Mouse (Mus musculus) ES-CJ7 (cell line): ENCODE data around the gene Ang.
A peak's percentile ranks its signal among the peaks of the same experiment; 100 is the strongest.

Experiments used
- DNase-seq: peaks from one replicate; pipeline ENCODE4 v3.0.0; 2011; ENCODE audit warnings: low read depth, low spot score

Ang gene

DNA sequence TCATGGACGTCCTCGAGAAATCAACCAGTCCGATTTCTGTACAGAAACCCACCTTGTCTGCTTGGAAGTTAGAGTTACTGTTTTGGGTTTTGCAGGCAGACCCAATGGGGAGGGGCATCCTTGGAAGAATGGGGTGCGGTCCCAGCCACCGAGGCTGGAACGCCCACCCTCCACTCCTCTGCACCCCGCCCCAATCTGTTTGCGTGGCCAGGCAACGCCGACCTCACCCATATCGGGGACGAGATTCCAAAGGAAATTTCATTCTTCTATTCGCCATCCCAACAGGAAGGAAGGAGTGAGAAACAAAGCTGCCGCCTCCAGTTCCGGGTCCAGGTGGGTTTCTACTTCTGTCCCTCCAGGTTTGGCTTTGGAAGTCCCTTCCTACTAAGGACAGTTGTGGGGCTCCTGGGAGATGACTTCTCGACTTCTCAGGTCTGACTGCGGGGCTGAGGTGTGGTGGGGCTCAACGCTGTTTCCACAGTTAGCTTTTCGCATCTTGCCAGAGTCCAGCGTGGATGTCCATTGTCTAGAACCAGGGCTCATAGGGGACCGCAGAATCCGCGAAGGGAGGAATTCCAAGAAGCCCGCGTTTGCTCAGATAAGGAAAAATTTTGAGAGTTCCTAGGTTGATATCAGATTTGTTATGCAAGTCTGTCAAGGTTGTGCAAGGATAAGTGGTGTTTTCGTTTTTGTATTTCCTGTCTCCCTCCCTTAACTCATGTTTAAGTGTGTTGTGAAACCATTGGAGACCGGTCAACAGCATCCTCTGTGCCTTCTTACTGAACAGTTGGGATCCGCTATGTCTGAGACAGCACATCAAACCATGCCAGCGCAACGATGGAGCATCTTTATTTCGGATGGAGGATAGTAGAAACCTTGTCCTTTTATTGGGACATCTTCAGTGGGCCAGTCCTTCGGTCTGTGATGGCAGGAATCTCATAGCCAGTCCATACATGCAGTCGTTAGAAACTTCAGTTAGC, at the start of gene Ang, which contains the start of gene Rnase4:
Gene Ang, plus strand, starts transcription at position 230 of the 980 bp plus-strand sequence.
Gene Rnase4, plus strand, starts transcription at position 157 of the 980 bp plus-strand sequence.
- DNase-seq = peak; percentile 81

DNA sequence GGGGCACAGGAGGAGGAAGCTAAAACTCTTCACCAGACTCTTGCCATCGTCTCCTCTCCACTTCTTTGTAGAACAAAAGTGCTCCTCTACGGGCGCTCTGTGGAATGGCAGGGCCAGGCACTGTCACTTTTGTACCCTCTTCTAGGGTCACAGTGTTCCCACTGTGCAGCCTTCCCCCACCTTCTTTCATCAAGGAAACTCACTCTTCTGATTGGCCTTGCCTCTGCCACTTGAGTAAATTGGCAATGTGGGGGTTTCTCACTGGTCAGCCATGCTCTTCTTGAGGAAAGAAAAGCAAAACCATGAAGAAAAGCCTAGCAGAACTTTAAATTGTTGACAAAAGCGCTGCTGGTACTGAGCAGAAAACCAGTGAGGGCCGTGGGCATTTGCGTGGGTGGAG, 49.2 kb upstream of the Ang start, which contains the start of gene Rnase9:
Gene Rnase9, minus strand, starts transcription at position 101 of the 400 bp plus-strand sequence.
- peak; percentile 37 for DNase-seq

DNA sequence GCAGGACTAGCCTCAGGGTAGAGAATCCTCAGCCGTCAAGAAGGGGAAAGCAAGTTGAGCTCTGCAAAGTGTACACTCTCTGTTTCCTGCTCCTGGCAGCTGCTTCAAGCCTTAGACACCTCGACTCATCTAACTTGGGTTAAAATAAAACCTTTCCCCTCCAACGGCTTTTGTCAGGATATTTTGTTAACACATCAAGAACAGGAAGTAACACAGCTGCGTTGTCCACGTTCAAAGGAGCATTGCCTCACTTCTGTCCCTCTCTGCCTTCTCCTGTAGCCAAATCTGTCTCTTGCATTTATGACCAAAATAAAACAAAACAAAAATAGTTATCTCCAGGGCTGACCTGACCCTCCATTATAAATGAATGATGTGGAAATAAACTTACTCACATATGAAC, 43.1 kb upstream of the Ang start:
- DNase-seq = no peak

DNA sequence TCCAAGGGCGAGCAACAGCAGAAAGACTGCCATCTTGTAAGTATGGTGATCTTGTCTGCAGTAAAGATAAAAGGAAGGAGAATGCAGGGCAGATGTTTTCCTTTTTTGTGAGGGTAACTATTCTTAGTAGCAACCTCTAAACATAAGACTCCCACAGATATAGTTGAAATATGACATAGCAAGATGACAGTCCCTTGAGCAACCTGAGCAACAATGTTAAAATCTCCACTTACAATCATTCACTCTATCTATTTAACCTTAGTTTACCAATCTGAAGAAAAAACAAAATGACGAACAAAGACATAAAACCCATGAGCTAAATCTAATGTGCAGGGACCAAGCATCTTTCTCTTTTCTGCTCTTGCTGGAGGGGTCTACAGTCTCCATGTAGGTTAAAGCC, 40.9 kb upstream of the Ang start, which contains the start of gene Rnase11:
Gene Rnase11, minus strand, starts transcription at position 101 of the 400 bp plus-strand sequence.
- DNase-seq = no peak

DNA sequence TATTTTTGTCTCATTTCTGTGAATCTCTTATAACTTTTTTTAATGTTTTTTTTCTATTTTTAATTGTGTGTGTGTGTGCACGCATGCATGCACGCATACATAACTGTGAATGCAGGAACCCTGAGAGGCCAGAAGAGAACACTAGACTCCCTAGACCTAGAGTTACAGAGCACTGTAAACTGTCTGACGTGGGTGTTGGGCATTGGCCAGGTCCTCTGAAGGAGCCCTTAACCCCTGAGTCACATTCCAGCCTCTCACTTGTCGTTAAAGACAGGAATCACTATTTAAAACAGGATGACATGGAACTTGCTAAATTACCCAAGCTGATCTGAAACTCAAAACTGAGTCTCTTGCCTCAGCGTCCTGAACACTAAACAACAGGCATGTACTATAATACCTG, 39.0 kb upstream of the Ang start:
- no peak for DNase-seq

DNA sequence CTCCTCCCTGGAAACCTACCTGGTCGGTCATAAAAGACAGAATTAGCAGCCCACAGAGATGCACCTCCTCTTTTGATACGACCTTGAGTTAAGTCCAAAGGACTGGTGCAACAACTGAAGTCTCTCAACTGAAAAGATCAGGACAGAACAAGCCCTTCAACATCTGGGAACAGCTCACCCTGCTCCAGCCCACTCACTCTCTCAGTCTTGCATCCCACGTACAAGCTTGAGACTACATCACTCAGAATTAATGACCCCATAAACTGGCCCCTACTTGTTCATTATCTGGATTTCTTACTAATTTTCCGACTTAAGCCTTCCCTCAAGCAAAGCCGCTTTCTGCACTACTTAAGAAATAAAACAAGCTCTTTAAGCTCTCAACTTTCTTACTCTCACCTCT, 37.8 kb upstream of the Ang start:
- DNase-seq = no peak

DNA sequence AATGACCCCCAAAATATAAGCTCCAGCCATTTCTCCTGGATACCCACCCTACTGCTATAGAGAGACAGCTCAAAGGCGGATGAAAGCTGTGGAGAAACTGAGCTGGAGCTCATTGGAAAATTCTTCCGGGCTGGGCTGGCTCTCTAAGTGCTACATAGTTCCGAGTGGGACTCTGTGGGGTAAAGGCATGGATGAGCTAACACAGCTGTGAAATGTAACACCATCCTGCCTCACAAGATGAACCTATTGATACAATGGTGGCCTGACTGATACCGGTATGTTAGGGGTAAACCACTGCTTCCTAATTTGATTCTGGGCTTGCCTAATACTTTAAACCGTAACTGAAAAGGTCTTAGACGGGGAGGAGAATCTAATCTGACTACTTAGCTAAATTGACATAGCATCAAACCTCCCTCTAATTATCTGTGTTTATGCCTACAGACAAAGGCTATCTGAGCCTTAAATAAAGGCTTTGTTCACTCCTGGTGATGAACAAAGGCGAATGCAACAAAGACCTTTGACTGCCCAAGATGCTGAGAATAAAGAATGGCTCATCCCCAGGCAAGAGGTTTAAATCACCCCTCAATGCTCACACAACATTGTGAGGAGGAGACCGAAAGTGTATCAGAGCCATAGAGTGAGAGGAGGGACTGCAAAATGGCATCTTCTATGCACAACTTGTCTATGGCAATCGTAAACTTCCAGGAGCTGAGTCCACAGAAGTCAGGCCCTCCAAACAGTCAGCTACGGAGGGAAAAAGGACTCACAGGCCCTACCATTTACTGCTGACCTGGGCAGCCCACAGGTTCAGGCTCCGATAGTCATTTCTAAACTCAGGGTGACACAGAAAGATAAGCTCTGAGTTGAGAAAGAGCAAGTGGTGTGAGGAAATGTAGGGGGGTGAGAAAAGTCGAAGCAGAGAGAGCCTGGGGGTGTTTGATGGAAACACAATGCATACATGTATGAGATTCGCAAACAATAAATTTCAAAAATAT, 36.4 kb upstream of the Ang start:
- no peak for DNase-seq

DNA sequence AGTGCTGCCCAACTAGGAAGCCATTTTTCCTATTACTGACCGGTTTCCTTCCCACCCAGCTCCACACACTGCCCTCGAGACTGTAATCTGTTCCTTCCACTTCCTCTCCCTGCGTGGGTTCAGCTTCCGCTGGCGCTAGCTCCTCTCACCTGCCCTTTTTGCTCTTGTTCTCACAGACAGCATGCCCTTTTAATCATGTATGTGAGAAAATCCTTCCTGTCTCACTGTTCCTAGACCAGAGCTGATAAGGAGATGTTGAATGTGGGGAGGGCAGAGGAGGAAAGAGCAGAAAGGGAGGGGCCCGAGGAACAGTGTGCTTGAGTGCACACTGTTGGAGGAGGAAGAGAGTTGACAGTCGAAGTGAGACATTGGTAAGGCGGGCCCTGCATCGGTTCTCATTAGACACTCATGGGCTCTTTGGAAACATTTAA, 33.5 kb upstream of the Ang start, which contains the start of gene Rnase12:
Gene Rnase12, minus strand, starts transcription at position 261 of the 431 bp plus-strand sequence.
- no peak for DNase-seq

DNA sequence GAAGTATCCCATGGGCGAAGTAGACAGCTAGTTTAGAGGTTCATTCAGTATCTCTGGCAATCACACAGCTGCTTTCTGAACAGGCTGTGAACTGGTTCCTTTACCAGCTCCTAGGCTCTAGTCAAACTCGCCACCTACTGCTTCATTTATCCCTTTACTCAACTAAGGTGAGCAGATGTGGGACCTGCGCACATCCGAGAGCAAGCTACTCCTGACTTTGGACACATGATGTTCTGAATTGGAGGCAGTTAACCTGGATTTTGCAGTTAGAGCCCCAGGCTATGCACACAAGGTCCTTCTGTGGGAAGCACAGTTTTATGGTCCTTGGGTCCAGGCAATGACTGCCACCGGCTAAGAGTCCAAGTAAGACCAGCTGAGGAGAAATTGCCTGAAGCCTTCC, 30.2 kb upstream of the Ang start:
- DNase-seq = no peak

DNA sequence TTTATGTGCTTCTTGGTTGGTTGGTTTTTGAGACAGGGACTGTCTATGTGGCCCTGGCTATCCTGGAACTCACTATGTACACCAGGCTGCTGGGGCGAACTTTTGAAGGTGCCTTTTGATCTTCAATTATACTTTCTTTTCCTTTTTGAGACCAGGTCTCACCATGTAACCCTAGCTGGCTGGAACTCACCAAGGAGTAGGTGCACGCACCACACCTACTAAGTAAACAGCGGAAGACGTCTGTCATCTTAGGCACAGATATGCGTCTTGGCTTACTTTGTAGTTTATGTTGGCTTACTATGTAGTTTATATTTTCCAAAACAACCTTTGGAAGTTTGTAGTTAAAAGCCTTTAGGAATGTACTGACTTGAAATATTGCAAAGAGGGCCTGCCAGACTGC, 22.0 kb upstream of the Ang start:
- DNase-seq = no peak

DNA sequence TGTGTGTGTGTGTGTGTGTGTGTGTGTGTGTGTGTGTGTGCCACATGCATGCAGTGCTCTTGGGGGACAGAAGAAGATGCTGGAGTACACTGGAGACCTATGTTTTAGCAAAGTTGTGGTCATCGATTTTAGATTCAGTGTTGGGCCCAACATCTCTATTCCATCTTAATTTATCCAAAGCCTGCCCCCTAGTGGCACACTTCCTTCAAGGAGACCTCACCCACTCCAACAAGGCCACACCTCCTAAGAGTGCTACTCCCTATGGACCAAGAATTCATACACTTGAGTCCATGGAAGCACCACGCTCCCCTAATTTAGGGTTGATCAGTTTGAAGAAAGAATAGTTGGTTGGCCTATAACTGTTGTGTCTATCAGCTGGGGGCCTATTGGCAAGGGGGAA, 21.3 kb upstream of the Ang start:
- DNase-seq = peak; percentile 91

DNA sequence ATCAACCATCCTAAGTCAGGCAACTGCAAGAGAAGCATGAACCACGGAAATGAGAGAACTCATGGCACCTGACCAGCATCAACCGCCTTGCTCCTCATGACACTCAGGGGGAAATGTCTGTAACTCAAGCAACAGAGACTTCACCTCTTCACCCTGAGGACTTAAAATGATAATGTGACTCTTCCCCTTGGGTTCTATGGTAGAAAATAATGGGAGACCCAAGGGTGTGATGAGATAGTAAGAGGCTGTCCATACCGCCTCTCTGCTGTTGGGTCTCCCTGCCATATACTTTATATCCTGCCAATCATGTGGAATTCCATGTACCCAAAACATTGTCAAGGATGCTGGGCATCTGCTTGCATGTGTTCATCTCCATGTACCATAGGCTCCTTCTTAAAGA, 16.6 kb upstream of the Ang start, which contains the start of gene Olfr750:
Gene Olfr750, minus strand, starts transcription at position 101 of the 400 bp plus-strand sequence.
- no peak for DNase-seq

DNA sequence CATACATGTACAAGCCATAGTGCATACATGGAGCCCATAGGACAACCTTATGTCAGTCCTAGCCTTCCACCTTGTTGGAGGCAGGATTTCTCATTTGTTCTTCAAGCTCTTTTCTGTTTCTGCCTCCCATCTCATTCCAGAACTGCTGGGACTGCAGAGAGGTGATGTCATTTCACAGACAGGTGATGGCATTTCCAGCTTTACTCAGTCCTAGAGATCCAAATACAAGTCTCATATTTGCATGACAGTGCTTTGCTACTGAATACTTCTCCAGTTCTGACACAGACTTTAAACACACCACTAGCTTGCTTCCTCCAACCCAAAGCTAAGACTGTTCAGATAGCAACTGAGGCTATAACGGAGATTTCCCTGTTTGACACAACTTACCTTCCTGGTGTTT, 11.8 kb upstream of the Ang start:
- no peak for DNase-seq

DNA sequence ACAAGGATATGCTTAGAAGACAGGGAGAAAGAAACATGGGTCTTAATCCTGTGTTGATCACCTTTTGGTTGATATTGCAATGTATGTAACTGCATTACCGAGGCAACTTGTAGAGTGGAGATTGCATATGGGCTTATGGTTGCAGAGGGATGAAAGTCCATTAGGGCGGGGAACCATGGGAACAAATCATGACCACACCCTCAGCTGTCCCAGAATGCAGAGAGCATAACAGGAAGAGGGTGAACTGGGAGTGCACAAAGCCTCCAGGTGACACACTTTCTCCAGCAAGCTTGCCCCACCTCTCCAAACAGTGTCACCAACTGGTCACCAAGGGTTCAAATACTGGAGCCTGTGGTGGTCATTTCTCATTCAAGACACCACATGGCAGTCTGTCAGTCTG, 9.9 kb upstream of the Ang start:
- DNase-seq = no peak

DNA sequence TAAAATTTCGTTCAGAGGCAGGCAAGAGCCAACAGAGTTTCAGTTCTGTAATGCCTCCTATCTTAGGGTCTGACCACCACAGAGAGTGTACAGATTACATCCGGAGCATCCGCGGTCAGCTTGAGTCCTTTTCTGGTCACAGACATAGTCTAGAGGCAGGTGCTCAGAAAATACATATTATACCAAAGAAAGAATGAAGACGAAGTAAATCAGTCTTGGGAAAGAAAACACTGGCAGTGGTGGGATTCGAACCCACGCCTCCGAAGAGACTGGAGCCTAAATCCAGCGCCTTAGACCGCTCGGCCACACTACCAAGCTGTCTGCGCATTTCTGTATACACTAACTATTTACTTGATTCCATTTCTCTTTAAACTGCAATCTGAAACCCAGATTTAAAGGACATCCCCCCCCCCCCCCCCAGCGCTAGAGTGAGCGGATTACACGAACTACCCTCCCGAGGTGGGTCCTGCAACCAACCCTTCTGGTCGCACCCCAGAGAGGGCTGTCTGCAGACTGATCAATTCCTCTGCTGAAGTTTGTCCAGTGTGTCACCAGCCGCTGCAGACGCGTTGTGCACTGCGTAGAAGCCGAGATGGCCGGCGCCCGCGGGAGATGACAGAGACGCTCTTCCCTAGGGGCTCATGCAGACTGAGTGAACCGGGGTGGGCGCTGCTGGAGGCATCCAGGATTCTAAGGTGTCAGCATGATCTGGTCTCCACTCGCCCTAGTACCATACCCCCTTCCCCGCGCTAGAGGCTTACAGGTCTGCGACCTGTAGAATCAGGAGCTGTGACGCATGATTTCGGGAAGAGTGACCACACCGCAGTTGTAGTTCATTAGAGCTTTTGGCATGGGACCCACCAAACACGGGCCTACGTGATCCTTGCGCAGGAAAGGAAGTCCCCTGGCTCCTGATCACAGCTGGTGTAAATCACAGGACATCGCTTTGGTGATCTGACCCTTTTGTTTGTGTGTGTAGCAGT, 8.1 kb upstream of the Ang start:
- peak; percentile 87 for DNase-seq

DNA sequence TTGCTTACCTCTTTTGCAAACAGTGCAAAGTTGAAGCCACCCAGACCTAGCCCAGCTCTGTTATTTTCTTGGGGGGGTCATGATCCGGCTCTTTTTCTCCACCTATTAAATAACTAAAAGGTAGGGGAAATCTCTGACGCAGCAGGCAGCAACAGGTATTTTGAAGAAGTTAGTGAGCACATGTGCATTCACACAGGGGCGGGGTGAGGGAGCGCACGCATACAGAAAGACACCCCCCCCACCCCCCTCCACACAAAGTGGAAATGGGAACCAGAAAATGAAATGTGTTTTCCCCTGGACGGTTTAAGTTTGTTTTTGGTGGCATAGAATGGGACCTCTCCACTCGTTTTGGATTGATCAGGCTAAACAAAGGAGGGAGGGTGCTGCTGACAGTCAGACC, 7.1 kb upstream of the Ang start:
- no peak for DNase-seq

DNA sequence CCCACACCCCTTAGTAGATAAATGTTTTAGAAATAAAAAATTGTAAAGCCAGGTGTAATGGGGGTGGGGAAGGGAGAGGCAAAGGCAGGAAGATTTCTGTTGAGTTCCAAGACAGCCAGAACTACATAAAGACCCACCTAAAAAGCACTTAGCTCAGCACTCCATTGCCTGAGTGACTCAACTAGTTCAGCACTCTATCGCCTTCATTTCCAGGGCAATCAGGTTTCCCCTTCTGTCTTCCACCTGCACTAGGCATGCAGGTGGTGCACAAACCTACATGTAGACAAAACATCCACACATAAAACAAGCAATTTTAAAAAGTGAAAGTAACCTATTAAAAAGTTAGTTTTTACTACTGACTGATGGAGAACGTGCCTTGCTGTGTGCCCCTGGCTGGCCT, 5.9 kb upstream of the Ang start:
- no peak for DNase-seq

DNA sequence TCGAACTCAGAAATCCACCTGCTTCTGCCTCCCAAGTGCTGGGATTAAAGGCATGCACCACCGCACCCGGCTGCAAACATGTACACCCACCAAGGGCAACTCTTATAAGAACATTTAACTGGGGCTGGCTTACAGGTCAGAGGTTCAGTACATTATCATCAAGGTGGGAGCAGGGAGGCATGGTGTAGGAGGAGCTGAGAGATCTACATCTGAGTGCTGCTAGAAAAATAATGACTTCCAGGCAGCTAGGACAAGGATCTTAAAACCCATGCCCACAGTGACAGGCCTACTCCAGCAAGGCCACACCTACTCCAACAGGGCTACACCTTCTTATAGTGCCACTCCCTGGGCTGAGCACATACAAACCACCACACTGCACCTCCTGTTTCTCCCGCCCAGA, 5.0 kb upstream of the Ang start:
- no peak for DNase-seq

DNA sequence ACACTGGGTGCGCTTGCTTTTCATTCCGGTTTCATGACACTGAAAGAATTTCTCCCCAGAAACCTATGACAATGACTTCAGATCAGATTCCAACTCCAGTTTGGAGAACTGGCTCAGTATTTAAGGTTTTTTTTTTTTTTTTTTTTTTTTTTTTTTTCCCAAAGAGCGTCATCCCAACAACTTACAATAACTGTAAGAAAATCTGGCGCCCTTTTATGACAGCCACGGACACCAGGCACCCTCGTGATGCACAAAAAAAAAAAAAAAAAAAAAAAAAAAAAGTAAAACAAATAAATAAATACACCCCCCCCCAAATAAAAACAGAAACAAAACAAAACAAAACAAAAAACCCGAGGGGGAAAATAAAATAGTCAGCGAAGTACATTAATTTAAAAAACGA, 3.2 kb upstream of the Ang start:
- DNase-seq = no peak

DNA sequence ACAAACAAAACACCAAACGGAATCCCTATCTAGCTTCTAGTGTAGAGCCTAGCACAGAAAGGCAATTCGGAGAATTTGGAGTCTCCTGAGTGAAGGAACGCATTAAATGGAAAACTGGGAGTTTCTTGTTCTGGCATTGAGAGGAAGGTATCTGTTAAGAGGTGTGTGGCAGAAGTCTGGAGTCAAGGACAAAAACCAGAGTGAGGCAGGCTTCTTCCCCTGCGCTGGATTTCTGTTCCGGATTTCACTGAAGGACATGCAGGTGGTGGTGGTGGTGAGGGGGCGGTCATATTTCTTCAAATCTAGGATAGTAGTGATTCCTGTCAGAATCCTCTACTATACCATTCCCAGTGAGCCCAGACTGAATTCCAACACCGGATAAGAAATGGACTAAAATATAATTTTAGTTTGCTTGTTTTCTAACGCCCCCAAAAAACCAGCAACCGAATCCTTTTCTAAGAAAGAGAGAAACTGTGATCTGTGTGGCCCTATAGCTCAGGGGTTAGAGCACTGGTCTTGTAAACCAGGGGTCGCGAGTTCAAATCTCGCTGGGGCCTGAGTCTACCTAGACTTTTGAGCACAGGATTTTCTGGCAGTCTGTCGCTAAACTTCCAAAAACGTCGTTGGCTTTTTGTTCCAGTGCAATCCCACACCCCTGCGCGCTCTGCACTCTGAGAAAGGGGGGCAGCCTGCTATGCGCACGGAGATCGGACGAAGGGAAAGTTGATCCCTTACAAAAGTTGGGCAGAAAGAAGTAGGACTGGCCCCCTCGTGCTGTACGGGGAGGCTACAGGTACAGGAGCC, 2.6 kb upstream of the Ang start:
- peak; percentile 91 for DNase-seq
